Mouse (Mus musculus) kidney, embryonic 16.5 days (tissue): ENCODE measurements at regions not wholly inside any gene's neighbourhood (a gene's known extent, or its start where the extent isn't known, plus 50 kb on each side); places are given as distances from the start of the nearest gene placed in this dataset.

Source experiments
- ATAC-seq: fragments of 200-750 bp; cut with Nextera tagmentation; 2 replicates; pipeline ENCODE4 v1.8.0; 2017; ENCODE audit warnings: moderate TSS enrichment; ENCODE audit not compliant: low FRiP score, low TSS enrichment
- H3K27ac ChIP-seq: fragments of 300-500 bp; sonication (generic); 2 replicates; pipeline ENCODE4 v1.5.1; 2014; ENCODE audit warnings: low read length
- H3K27me3 ChIP-seq: fragments of 300-500 bp; sonication (generic); 2 replicates; pipeline ENCODE4 v1.6.1; 2014; ENCODE audit warnings: low read length, control low read depth, mixed read lengths; ENCODE audit not compliant: insufficient read depth
- H3K36me3 ChIP-seq: fragments of 300-500 bp; sonication (generic); 2 replicates; pipeline ENCODE4 v1.6.1; 2014; ENCODE audit warnings: low read length, control low read depth, mixed read lengths; ENCODE audit not compliant: insufficient read depth
- H3K4me1 ChIP-seq: fragments of 300-500 bp; sonication (generic); 2 replicates; pipeline ENCODE4 v1.6.1; 2014; ENCODE audit warnings: low read length, control low read depth, mixed read lengths; ENCODE audit not compliant: insufficient read depth
- H3K4me2 ChIP-seq: fragments of 300-500 bp; sonication (generic); replicated peaks from 2 replicates; pipeline ENCODE4 v1.6.1; 2014; ENCODE audit warnings: low read depth, low read length
- H3K4me3 ChIP-seq: fragments of 300-500 bp; sonication (generic); 2 replicates; pipeline ENCODE4 v1.5.1; 2014; ENCODE audit warnings: mild to moderate bottlenecking, low read length
- H3K9ac ChIP-seq: fragments of 300-500 bp; sonication (generic); replicated peaks from 2 replicates; pipeline ENCODE4 v1.6.1; 2014; ENCODE audit warnings: low read length
- H3K9me3 ChIP-seq: fragments of 300-500 bp; sonication (generic); 2 replicates; pipeline ENCODE4 v1.6.1; 2016; ENCODE audit warnings: low read length, control low read depth
- WGBS: fragments of 180-500 bp; shearing (Covaris S2); extraction: QIAGEN DNeasy Blood & Tissue Kit; methylation state at CpG from one replicate; pipeline ENCODE4 v1.1.7; 2014; 5-methylcytosine and 5-hydroxymethylcytosine counted together

GRCm38 (mm10) chr2:63476411-63476810, 292.3 kb upstream of the Kcnh7 start:
- no peak overlapping the region for H3K9ac ChIP-seq
- no peaks in the 10 kb centered on the region for H3K36me3 ChIP-seq
- WGBS: 68% methylated on average over 5 of the region's 5 CpGs
- H3K4me3 ChIP-seq: no peak overlapping the region
- H3K27me3 ChIP-seq: no peaks in the 10 kb centered on the region
- ATAC-seq: no peak
- no peak overlapping the region for H3K27ac ChIP-seq
- H3K9me3 ChIP-seq: no peaks in the 10 kb centered on the region
- H3K4me2 ChIP-seq: no peak overlapping the region
- no peaks in the 10 kb centered on the region for H3K4me1 ChIP-seq

DNA sequence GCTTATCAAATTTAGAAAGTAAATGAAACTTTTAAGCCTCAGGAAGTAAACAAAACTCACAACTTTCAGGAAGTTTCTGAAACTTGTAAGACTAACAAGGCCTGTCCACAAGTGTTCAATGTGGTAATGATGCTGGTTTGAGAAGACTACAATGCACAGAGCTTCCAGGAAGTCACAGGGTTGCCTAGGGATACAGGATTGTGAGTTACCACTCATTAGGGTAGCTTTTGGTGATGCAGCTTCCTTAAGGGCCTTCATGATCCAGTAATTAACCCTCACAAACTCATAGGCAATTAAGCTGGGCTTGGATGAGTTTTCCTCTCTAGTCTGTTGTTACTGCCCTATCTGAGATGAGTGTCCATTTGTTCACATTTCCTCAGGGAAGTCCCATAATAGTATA, 291.2 kb upstream of the Kcnh7 start:
- ATAC-seq: no peak
- H3K4me1 ChIP-seq: no peaks in the 10 kb centered on the region
- no peak overlapping the region for H3K27ac ChIP-seq
- H3K9me3 ChIP-seq: no peaks in the 10 kb centered on the region
- no peak overlapping the region for H3K9ac ChIP-seq
- H3K4me2 ChIP-seq: no peak overlapping the region
- H3K36me3 ChIP-seq: no peaks in the 10 kb centered on the region
- no peaks in the 10 kb centered on the region for H3K27me3 ChIP-seq
- no peak overlapping the region for H3K4me3 ChIP-seq

DNA sequence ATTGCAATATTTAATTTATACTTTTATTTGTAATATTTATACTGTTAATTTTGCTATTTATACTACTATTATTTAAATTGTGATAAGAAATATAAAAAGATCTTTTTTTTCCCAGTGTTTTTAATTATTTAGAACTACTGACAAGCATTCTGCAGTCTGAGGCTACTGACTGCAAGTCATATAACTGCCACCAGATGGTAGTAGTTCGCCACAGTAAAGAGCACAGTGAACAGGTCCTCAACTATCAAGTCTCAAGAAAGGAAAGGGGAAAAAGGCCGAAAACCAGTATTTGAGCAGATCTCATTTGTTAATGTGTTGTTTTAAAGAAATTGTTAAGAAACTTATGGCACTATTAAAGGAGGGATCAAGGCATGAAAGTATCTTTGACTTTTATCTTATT, 289.6 kb upstream of the Kcnh7 start:
- WGBS: 17% methylated on average over 2 of the region's 2 CpGs
- H3K4me1 ChIP-seq: no peaks in the 10 kb centered on the region
- no peaks in the 10 kb centered on the region for H3K36me3 ChIP-seq
- H3K4me3 ChIP-seq: no peak overlapping the region
- H3K9me3 ChIP-seq: no peaks in the 10 kb centered on the region
- H3K9ac ChIP-seq: no peak overlapping the region
- no peaks in the 10 kb centered on the region for H3K27me3 ChIP-seq
- H3K27ac ChIP-seq: no peak overlapping the region
- no peak for ATAC-seq
- H3K4me2 ChIP-seq: no peak overlapping the region

GRCm38 (mm10) chr2:63472248-63472647, 288.2 kb upstream of the Kcnh7 start:
- no peaks in the 10 kb centered on the region for H3K4me1 ChIP-seq
- no peak for ATAC-seq
- no peak overlapping the region for H3K27ac ChIP-seq
- no peak overlapping the region for H3K4me3 ChIP-seq
- 56% methylated on average over 2 of the region's 2 CpGs for WGBS
- H3K4me2 ChIP-seq: no peak overlapping the region
- H3K9ac ChIP-seq: no peak overlapping the region
- H3K36me3 ChIP-seq: no peaks in the 10 kb centered on the region
- no peaks in the 10 kb centered on the region for H3K27me3 ChIP-seq
- no peaks in the 10 kb centered on the region for H3K9me3 ChIP-seq

- Histone ChIP-seq H3K4me3 (no peak overlapping the region), H3K4me2 (no peak overlapping the region), H3K9me3 (no peaks in the 10 kb centered on the region), H3K27ac (no peak overlapping the region), H3K4me1 (no peaks in the 10 kb centered on the region), H3K9ac (no peak overlapping the region), H3K27me3 (no peaks in the 10 kb centered on the region), H3K36me3 (no peaks in the 10 kb centered on the region)
- 86% methylated on average over 2 of the region's 2 CpGs for WGBS
- ATAC-seq: no peak
Measured at GRCm38 (mm10) chr2:63459112-63459511, 275.0 kb upstream of the Kcnh7 start.

GRCm38 (mm10) chr2:63454263-63455011, 270.4 kb upstream of the Kcnh7 start:
- peak; percentile 65; the same call in 1 of the 2 replicates for ATAC-seq
- H3K4me2 ChIP-seq: 0 out of 2 replicates have a peak overlapping the region, but pooled peaks have one; percentile 11
- H3K36me3 ChIP-seq: no peaks in the 10 kb centered on the region
- no peaks in the 10 kb centered on the region for H3K27me3 ChIP-seq
- H3K27ac ChIP-seq: no peak overlapping the region
- no peak overlapping the region for H3K9ac ChIP-seq
- H3K4me1 ChIP-seq: no peaks in the 10 kb centered on the region
- no peak overlapping the region for H3K4me3 ChIP-seq
- WGBS: 53% methylated on average over 10 of the region's 10 CpGs
- no peaks in the 10 kb centered on the region for H3K9me3 ChIP-seq

DNA sequence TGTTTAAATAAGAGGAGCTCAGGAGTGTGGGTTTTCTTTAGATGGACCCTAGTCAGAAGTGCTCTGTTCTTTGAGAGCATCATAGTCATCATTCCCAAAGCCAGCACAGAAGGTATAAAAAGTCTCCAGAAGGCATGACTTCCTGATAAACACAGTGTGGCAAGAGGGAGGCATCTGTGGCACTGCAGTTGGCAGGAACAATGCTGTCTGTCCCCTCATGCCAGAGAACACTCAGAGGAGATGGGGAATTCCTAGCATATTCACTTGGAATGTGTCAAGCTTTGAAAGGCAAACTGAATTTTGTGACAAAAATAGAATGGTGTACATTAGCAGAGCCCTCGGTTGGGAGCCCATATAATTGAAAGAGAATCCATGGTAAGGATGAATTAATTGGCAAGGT, 268.8 kb upstream of the Kcnh7 start:
- no peak overlapping the region for H3K4me2 ChIP-seq
- no peaks in the 10 kb centered on the region for H3K36me3 ChIP-seq
- no peak overlapping the region for H3K4me3 ChIP-seq
- 56% methylated on average over 1 of the region's 1 CpGs for WGBS
- H3K27ac ChIP-seq: no peak overlapping the region
- no peaks in the 10 kb centered on the region for H3K27me3 ChIP-seq
- ATAC-seq: no peak
- H3K9ac ChIP-seq: no peak overlapping the region
- H3K4me1 ChIP-seq: no peaks in the 10 kb centered on the region
- no peaks in the 10 kb centered on the region for H3K9me3 ChIP-seq

DNA sequence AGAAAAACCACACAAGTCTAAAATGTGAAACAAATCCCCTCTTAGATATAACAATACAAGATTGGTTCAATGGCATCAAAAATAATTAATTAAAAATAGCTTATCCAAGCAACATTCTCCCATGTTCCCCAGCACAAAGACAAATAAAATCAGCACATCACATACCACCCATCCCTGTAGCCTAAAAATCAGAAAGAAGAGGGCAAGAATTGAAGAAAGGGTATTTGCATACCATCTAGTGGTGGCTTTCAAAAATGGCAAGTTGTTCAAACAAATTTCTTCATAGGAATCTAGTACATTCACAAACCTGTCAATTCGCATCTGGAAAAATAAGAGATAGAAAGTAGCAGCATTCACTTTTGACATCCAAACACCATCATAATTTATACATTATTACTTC, 268.1 kb upstream of the Kcnh7 start:
- Histone ChIP-seq H3K4me1 (no peaks in the 10 kb centered on the region), H3K36me3 (no peaks in the 10 kb centered on the region), H3K4me2 (no peak overlapping the region), H3K27ac (no peak overlapping the region), H3K9me3 (no peaks in the 10 kb centered on the region), H3K4me3 (no peak overlapping the region), H3K9ac (no peak overlapping the region), H3K27me3 (no peaks in the 10 kb centered on the region)
- no peak for ATAC-seq
- WGBS: 75% methylated on average over 1 of the region's 1 CpGs

DNA sequence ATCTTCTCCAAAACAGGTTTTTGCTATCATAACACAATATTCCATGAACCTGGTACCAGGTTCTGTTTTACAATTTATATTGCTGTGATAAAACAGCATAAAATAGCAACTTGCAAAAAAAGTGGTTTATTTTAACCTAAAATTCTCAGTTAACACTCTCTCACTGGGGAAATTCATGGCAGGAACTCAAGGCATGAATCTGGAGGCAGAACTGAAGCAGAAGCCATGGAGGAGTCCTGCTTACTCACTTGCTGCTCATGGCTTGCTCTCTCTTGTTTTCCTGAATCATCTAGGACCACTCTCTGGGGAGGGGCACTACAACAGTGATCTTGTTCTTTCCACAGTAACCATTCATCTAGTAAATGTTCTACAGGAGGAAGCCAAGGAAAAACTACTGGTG, 250.2 kb upstream of the Kcnh7 start:
- no peak for ATAC-seq
- no peaks in the 10 kb centered on the region for H3K36me3 ChIP-seq
- H3K4me3 ChIP-seq: no peak overlapping the region
- H3K27me3 ChIP-seq: no peaks in the 10 kb centered on the region
- H3K9me3 ChIP-seq: no peaks in the 10 kb centered on the region
- H3K4me2 ChIP-seq: no peak overlapping the region
- H3K4me1 ChIP-seq: no peaks in the 10 kb centered on the region
- H3K27ac ChIP-seq: no peak overlapping the region
- no peak overlapping the region for H3K9ac ChIP-seq

GRCm38 (mm10) chr2:63405405-63405804, 221.3 kb upstream of the Kcnh7 start:
- Histone ChIP-seq H3K4me2 (no peak overlapping the region), H3K4me3 (no peak overlapping the region), H3K36me3 (no peaks in the 10 kb centered on the region), H3K9me3 (no peaks in the 10 kb centered on the region), H3K9ac (no peak overlapping the region), H3K27me3 (no peaks in the 10 kb centered on the region), H3K4me1 (no peaks in the 10 kb centered on the region), H3K27ac (no peak overlapping the region)
- no peak for ATAC-seq
- WGBS: 85% methylated on average over 1 of the region's 1 CpGs
